Mouse (Mus musculus) embryo, embryonic 10.5 days (tissue): ENCODE results near the gene Ghitm.

ENCODE experiments used
- DNase-seq: peaks from one replicate; pipeline ENCODE4 v3.0.0-alpha.2; 2015; ENCODE audit warnings: low spot score

The Ghitm gene

DNA sequence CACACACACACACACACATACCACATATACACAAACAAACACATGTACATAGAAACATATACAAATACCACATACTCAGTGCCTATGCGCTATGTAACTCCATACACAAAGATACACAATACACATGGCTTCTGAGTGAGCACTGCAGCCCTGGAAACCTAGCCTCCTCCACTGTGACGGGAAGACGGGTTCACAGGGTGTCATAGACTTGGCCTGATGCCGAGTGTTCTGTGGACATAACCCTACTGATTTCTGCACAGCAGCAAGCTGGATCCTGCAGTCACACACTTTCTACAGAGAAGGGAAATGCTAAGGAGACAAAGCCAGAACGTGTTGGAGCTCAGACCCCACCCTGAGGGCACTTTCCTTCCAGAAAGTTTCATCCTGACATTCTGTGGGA is 30.3 kb downstream of the Ghitm start:
- no peak for DNase-seq

DNA sequence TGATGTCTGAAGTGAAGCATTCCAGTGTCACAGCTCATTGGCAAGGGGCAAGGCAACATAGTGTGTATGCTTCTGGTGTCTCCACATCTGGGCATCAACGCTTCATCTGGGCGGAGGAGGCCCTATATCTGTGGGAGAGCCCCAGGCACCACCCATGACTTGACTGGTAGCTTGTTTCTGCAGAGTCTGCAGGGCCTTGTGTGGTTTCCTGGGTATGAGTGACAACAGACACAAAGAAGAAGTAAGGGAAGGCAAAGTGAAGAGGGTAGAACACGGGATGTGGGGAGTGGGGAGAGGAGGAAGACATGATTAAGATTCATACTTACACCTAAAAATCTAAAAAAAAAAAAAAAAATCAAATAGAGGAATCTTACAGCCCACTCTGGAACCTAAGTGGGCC is 32.6 kb downstream of the Ghitm start:
- no peak for DNase-seq

DNA sequence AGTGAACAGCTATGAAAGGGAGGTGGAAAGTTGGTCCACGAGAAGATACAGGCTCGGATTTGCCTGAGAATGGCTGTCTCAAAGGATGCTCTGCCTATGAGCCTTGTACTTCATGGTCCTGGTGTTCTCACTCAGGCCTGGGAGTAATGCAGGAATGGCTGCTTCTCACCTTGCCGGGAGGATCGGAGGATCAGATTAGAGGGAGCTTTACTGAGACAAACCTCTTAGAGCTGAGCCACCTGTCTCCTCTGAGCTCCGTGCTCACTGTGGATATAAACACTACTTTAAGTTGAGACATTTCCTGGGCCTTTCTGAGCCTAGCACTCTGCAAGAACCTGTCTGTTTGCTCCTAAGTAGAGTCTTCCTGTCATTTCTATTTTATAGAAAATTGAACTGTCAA is 33.5 kb downstream of the Ghitm start:
- DNase-seq = no peak

DNA sequence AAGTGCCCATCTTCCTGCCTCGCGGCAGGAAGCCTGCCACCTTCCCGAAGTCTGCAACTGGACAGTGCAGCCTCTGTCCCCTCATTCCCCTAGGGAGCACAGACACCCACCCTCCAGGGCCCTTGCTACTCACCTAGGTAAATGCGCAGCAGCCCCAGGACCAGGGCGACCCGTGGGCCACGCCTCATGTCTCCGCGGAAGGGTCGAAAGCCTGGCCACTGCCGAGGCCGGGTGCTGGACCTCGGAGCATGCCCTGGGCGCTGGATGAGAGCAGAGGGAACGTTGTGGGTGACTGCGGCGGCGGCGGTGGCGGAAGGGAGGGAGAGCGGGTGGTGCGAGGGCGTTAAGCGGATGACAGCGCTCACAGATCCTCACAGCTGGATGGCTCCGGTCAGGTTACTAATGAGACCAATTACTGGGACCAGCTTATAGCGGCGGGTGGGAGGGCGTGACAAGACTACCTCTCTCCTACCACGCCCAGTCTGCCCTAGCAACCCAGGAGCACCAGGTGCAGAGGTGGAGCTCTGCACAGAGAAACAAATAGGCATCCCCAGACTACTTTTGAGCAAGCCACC is 37.0 kb downstream of the Ghitm start, which contains the start of gene Cdhr1:
TSS of gene Cdhr1 (minus strand) at position 392 of the 575 bp plus-strand sequence.
- DNase-seq = peak; percentile 66

DNA sequence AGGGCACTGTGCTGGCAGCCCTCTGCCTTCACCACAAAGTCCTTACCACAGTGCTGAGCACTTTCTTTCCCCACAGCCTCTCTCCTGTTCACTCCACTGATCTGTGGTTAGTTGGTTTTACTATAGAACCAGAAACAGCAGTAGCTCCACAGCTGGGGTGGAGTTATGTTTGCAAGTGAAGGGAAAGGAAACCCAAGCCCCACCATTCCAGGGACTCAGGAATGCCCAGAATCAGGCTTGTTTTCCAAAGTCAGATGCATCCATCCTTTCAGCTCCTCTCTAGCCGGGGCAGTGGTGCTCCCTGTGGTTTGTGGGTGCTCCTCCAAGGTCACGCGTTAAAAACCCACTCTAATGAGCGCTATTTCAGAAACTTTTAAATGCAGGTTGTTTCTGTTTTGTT is 39.5 kb downstream of the Ghitm start:
- no peak for DNase-seq

DNA sequence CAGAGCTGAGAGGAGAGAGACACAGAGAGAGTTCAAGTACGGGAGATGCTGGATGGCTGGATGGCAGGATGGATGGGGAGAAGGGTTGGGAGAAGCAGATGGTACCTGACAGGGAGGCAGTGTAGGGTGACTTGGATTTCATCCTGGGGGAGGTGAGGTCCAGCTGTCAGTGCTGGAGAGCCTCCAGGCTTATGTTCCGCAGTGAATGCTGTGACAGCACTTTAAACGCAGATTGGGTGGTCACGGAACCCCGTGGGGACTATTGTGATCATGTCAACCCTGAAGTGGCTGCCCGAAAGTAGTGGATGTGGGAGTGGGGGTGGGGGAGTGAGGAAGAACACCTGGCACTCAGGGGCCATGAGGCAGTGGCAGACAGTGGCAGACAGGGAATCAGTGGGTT is 40.6 kb downstream of the Ghitm start:
- DNase-seq = no peak

DNA sequence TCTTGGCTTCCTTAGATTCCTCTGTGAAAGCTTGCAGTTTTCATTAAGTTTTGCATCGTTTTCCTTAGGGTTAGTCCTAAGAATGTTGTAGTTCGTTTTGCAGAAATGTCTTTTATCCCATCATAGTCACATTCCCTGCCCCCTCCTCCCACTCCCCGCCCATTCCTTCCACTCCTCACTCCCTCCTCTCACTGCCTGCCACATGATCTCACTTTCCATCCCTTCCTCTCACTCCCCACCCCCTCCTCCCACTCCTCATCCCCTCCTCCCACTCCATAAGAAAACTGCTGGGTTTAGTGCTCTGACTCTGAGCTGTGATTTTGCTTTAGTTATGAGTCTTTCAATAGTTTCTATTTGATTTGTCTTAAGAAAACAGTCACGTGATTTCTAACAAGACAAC is 51.3 kb downstream of the Ghitm start:
- no peak for DNase-seq

DNA sequence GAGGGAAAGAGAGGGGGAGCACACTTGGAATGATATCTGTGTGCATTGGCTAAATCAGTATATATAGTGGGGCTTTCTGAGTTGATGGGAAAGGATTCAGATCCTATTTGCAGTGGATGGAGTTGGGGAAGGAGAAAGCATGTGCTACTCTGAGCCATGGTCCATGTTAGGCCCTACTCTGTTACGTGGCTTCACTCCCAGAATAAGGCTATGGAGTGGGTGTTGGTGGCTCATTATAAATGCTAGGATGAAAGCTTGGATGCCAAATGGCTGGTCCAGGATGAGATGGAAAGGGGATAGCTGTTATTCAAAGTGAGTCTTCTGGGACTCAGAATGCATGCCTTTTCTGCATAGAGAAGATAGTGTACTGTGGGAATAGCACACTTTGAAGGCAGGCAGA is 54.3 kb downstream of the Ghitm start:
- DNase-seq = no peak
